In genomic region chr7:38189136-38189982, GRCm38 (mm10) we compare ENCODE assay signal across 10 mouse cellular contexts. TPM values are rescaled to one million over a fixed set of nuclear protein-coding genes. Genes with fewer than 3 reads are reported as not detected.
DNase-seq lines count a peak whose midpoint lies in the region; ATAC-seq and TF ChIP-seq lines count a peak whose summit lies in the region.
"Had no signal": no experiment of that assay in that cellular context is flagged by ENCODE, and none has a peak within 500 bp of the region (broad histone marks: within the 10 kb centered on the region; RNA-seq: fewer than 3 reads in every experiment).

No protein-coding gene starts in this region.

- 67% methylated on average over 15 of the region's 15 CpGs for WGBS in heart, postnatal 0 days

- intact Hi-C loops in left cerebral cortex, adult 2 months (cut with DNase I): no loop called here

- H3K9ac ChIP-seq in heart, postnatal 0 days (replicated peaks; ENCODE audit: low read depth, low read length): no peak overlapping the region
- H3K9ac ChIP-seq: embryonic facial prominence, embryonic 12.5 days had no signal

- H3K4me1 ChIP-seq in heart, postnatal 0 days (ENCODE audit: control insufficient read depth, insufficient read depth): peaks cover 2% of the 10 kb centered on the region; the same call in 1 of the 2 replicates
- H3K4me1 ChIP-seq: embryonic facial prominence, embryonic 12.5 days had no signal

- H3K4me2 ChIP-seq in heart, postnatal 0 days (ENCODE audit: low read depth, low read length): peak overlapping the region; percentile 12; the same call in 1 of the 2 replicates
- H3K4me2 ChIP-seq: embryonic facial prominence, embryonic 12.5 days had no signal

- ATAC-seq in heart, postnatal 0 days (ENCODE audit: insufficient read depth, low read depth): no peak
- ATAC-seq in monocyte, adult 5-6 weeks (replicated peaks; ENCODE audit: insufficient number of reproducible peaks, low FRiP score, low TSS enrichment, poor library complexity, severe bottlenecking): peak; percentile 76

- no peaks in the 10 kb centered on the region for H3K27me3 ChIP-seq in heart, postnatal 0 days (ENCODE audit: control insufficient read depth, insufficient read depth, low read length)
- H3K27me3 ChIP-seq: embryonic facial prominence, embryonic 12.5 days had no signal

- no peak for TF ChIP-seq CTCF in heart, postnatal 0 days (IDR thresholded peaks at IDR 0.05; ENCODE audit: low read depth)
- no peak for TF ChIP-seq CTCF in left cerebral cortex, adult 2 months (IDR thresholded peaks at IDR 0.05)

- no peak overlapping the region for H3K4me3 ChIP-seq in heart, postnatal 0 days (ENCODE audit: low read depth, low read length)
- H3K4me3 ChIP-seq in left cerebral cortex, adult 2 months: no peak overlapping the region
- H3K4me3 ChIP-seq: embryonic facial prominence, embryonic 12.5 days had no signal

- no peak for DNase-seq in heart, postnatal 0 days (ENCODE audit: low spot score)
- no peak for DNase-seq in heart, adult 18-20 months
- peak; percentile 76 for DNase-seq in CD4-positive helper T cell, adult 2 months (ENCODE audit: low read depth, low spot score)
- DNase-seq in induced T-regulatory cell, adult 2 months (ENCODE audit: low read depth): peak; percentile 76
- no peak for DNase-seq in adrenal gland, adult 8-10 months
- no peak for DNase-seq in frontal cortex, postnatal 14 days (ENCODE audit: low spot score in 2 of 2)
- DNase-seq in left cerebral cortex, adult 2 months (ENCODE audit: extremely low spot score in 1 of 2, low spot score in 2 of 2): no peak
- DNase-seq: midbrain, embryonic 14.5 days had no signal

- H3K36me3 ChIP-seq in heart, postnatal 0 days (replicated peaks; ENCODE audit: control insufficient read depth, insufficient read depth, low read length): peaks cover 20% of the 10 kb centered on the region

- no peak for TF ChIP-seq EP300 in heart, postnatal 0 days (IDR thresholded peaks at IDR 0.05; ENCODE audit: low read depth)

- H3K27ac ChIP-seq in heart, postnatal 0 days (ENCODE audit: low read depth): peak overlapping the region; percentile 59; the same call in 1 of the 2 replicates
- H3K27ac ChIP-seq in left cerebral cortex, adult 2 months: no peak overlapping the region
- H3K27ac ChIP-seq: embryonic facial prominence, embryonic 12.5 days had no signal

- no peaks in the 10 kb centered on the region for H3K9me3 ChIP-seq in heart, postnatal 0 days (replicated peaks; ENCODE audit: control insufficient read depth, low read length)
- H3K9me3 ChIP-seq: embryonic facial prominence, embryonic 12.5 days had no signal

RNA-seq across cellular contexts. Expression of gene 1600014C10Rik, which starts 6.3 kb away (rescaled TPM):
- 15.9 and 17.5 TPM in 2 replicates for total RNA-seq in heart, postnatal 0 days (2014; rRNA removed; ENCODE audit: low replicate concordance)
- polyA plus RNA-seq in heart, postnatal 0 days (2015; fragmentation: Nextera tagmentation; extraction: Ambion mirVana): 16.5 and 19.1 TPM in 2 replicates
- total RNA-seq in heart, adult 18-20 months (2021): 10 to 100 TPM; 36.7 to 37.9 TPM
- 14.8 to 15.5 TPM (median 15.0 TPM) in 3 replicates for total RNA-seq in monocyte, adult 5-6 weeks (2017)
- 10 to 100 TPM; 33.8 to 64.0 (median 45.6) TPM for total RNA-seq in adrenal gland, adult 8-10 months (2022)
- 10 to 100 TPM; 20.7 to 24.0 TPM for total RNA-seq in left cerebral cortex, adult 2 months (2021)

RNA-seq across cellular contexts. Expression of gene Plekhf1, which starts 38.5 kb away (rescaled TPM):
- total RNA-seq in heart, postnatal 0 days (2014; rRNA removed; ENCODE audit: low replicate concordance): 6.3 and 17.5 TPM in 2 replicates
- 6.6 and 8.6 TPM in 2 replicates for polyA plus RNA-seq in heart, postnatal 0 days (2015; fragmentation: Nextera tagmentation; extraction: Ambion mirVana)
- 10 to 100 TPM; 12.9 to 13.3 TPM for total RNA-seq in heart, adult 18-20 months (2021)
- 1.4 to 5.3 TPM (median 1.6 TPM) in 3 replicates for total RNA-seq in monocyte, adult 5-6 weeks (2017)
- total RNA-seq in adrenal gland, adult 8-10 months (2022): 1 to 10 TPM; 1.2 to 1.9 (median 1.7) TPM
- total RNA-seq in left cerebral cortex, adult 2 months (2021): 1 to 10 TPM; 2.3 to 2.5 TPM

Comparison
In these comparisons a context has a peak if more than half of its experiments do, and no peak if none do; other contexts are left out.
1. DNase-seq: peak in CD4-positive helper T cell, adult 2 months (single experiment) and induced T-regulatory cell, adult 2 months (single experiment); none in heart, postnatal 0 days (single experiment), heart, adult 18-20 months (0 of 2), adrenal gland, adult 8-10 months (single experiment), frontal cortex, postnatal 14 days (0 of 2) and left cerebral cortex, adult 2 months (0 of 2).